Mouse (Mus musculus) spleen, adult 18-20 months (tissue): Measurements from ENCODE around the gene Tmem136.
A peak's percentile ranks its signal among the peaks of the same experiment; 100 is the strongest.

Experiments used
- DNase-seq, 2 experiments: peaks; one replicate each; pipeline ENCODE4 v3.0.0; 2022; ENCODE audit warnings: mixed read lengths in 2 of 2

Gene Tmem136

DNA sequence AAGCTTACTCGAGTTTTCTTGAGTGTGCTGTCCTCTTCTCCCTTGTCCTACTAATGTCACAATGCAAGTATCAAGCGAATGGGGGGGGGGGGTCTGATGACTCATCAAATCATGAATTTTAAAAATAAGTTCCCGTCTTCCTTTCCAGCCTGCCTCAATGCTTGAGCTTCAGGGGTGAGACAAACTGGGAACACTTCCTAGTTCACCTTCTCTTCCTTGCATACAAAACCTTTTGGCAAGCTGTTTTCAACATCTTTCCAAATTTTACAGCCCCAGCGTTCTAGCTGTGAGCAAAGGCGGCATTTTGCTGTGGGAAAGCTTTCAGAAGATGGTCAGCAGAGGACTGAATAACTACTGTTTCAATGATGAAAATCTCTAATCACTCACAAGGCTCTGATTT lies 8.8 kb downstream of the Tmem136 start:
- no peak for DNase-seq

DNA sequence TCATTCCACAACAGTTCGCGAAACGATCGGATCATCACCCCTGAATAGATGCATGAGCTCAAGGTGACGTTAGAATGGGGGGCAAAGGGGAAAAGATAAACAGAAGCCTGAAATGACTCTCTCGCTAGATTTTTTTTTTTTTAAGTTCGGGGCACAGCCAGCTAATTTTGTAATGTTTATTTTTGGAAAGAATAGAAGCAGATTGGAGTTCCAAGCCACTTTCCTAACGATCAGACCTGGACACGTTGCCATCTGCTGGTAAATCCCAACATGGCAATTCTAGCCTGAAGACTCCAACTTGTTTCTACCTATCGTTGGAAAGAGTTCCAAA lies 9.2 kb downstream of the Tmem136 start, which contains the start of gene Arhgef12:
TSS of gene Arhgef12 (minus strand) at position 53 of the 331 bp plus-strand sequence.
- no peak for DNase-seq

DNA sequence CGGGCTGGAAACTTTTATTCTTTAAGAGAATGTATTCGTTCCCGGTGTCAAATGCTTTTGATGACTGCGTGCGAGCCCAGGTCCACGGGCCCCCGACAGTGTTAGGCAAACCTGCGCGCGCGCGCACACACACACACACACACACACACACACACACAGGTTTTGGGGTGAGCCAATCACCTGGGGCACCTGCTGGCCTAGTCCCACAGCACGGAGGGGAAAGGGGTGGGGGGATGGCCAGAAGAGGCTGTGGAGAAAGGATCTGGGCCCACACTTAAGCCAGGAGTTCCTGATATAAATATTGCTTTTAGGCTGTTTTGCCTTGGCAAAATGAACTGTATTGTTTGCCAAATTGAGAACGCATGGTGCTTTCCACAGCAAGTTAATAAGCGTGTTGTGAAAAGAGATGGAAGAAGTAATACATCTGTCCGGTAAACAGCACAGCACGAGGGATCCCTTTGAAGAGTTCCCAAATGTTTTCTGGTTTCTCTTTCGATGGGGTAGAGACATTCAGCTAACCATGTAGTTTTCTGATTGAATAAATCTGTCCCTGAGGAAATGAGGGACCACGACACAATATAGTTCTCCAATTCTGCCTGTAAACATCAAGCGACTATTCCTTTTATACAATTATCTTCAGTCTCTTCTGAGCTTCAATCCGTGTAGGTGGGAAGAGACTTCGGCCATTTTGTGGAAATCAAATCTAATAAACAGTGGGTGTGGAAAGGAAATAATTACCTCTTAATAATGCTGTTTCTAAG lies 9.8 kb downstream of the Tmem136 start:
- peak; percentile 8 to 44 for DNase-seq

DNA sequence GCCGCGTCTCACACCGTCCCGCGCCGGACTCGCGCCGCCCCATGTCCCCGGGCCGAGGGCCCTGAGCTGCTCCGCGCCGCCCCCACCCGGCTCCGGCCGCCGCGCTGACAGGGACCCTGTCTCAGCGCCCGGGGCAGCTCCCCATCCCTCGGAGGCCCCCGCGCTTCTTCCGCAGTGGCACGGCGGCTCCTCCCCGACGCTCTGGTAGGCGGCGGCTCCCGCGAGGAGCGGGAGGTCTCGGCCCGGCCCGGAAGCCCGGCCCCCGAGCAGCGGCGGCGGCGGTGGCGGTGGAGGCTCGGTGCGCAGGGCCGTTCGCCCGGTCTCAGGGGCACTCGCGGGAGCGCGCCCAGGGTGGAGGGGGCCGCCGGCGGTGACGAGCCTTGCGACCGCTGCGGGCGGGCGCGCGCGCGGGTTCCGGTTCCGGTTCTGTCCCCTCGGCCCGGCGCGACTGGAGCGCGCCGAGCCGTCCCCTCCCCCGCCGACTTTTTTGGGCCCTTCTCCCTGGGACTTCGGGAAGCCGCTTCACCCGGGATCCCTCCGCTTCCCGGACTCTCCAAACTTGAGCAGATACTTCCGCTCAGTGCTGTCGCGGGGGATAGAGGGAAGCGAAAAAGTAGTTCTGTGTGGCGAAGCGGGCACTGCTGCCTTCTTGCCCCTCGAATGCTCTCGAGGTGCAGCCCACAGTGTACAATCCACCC lies 10.6 kb downstream of the Tmem136 start:
- peak; percentile 70 to 80 for DNase-seq

DNA sequence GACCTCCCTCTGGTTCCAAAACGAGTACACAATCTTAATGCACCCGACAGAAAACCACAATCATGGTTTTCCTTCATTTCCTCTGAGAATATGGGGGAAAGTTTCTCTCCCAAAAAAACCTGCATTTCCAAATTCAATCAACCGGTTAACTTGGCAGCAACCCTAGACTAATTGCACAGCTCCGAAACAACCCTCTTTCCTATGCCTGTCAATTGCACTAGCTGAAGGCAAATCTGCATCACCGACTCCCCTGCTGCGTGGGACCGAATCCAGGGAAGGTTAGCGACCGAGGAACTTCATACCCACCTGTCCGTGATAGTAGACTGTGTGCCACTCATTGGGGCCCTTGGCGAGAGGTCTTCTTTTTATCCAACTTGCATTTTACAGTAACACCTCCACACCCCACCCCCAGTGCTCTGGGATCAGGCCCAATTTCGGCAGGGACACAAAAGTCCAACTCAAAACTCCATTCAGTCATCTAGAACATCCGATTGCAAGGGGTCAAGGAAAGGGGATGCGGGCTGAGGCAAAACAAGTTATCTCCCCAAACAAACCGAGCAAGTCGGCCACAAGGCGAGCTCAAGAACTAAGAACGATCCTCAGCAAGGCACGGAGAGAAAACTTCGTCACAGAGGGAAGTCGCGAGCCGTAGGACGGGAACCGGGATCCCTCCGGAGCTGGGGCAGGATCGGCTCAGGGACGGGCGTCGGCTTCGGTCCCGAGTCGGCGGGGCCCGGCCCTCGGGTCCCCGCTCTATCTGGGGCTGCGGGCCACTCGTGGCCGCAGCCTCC lies 11.3 kb downstream of the Tmem136 start:
- peak in 1 of 2 experiments; percentile 9 for DNase-seq

DNA sequence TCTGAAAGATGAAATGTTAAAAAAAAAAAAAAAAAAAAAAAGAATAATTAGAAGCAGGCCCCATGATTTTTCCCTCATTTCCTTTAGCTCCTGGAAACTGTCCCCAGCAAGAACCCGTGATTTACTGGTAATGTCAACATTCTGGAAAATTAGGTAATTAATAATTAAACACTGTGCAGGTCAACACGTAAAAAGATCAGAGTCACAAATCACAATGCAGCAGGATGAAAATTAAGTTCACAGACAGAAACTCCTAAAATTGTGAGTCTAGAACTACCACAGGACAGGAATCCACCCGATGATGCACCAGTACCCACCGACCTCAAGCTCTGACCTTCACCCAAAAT lies 11.9 kb downstream of the Tmem136 start:
- DNase-seq, result no peak

DNA sequence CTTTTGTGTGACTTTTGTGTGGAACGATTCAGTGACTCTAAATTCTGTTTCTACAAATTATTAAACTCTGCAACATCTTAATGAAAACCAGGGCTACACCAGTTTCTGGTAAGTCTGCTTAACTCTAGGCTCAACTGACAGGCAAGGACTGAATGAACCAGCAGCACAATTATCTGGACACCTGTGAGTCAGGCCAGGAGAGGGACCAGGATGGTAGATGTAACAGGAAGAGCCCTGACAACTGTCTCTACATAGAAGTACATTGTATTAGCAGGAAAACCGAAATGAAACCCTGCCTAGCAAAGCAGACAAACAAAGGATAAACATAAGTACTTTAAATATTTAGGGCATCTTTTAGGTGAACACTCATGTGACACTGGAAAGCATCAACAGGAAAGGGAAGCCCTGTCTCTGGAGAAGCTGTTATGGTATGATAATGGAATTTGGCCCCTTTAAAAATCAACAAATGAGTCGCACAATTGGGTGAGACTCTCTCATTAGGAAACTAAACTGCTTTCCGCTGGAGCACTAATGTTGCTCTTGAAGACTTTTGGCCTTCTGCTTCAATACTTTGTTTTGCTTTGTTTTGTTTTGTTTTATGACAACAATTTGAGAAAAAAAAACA lies 12.6 kb downstream of the Tmem136 start:
- no peak for DNase-seq

DNA sequence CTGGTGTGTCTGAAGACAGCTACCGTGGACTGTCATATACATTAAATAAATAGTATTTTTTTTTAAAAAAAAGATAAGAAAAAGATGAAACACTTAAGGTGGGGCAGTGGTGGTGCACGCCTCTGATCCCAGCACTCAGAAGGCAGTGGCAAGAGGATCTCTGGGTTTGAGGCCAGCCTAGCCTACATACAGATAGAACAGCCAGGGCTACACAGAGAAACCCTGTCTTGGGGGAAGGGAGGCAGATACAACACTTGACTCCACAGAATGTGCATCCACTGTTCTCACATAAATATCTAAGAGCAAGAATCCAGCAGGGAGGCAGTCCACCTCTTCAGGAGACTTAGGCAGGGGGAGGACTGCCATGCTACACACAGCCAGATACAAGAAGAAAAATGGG lies 13.4 kb downstream of the Tmem136 start:
- no peak for DNase-seq

DNA sequence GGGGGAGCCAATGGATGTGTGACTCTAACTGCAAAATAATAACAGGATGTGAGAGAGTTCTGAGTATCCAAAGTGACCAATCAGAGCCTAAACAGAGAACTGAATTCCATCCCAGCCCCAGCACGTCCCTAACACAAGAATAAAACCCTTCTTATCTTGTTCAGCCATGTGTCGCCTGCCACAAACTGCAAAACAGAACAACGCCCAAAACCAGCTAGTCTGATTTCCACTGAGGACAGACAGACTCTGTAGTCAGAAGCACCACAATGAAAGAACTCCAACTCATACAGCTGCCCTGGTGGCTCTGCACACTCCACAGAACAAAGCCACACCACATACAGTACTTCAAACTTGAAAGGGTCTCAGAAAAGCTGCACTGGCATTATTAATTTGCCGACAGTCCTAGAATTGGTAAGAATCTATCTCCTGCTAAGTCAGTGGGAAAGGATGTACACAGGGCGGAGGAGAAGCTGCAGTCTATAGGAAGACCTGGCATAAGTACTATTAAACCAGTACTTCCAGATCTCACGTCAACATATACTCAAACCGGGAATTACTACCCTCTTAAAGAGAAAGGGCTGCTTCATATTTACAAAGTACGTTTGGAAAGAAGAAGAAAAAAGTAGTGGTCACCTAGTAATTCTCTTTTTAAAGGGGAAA lies 14.3 kb downstream of the Tmem136 start:
- DNase-seq, result no peak

DNA sequence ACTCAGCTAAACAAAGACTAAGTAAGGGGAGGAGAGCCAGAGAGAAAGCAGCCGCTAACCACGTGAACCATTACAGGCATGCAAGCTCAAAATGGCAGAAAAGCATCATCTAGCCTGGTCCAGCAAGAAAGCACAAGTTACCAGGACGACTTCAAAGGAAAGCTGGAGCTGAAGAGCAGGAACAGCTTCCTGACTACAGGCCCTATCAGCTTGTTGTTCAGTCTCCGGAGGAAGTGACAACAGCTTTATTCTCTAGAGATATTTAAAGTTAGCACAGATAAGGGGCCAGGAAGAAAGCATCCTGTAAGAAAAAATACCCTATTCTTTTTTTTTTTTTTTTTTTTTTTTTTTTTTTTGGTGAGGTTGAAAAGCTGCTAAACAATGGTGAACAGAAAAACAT lies 17.4 kb downstream of the Tmem136 start:
- DNase-seq, result no peak

DNA sequence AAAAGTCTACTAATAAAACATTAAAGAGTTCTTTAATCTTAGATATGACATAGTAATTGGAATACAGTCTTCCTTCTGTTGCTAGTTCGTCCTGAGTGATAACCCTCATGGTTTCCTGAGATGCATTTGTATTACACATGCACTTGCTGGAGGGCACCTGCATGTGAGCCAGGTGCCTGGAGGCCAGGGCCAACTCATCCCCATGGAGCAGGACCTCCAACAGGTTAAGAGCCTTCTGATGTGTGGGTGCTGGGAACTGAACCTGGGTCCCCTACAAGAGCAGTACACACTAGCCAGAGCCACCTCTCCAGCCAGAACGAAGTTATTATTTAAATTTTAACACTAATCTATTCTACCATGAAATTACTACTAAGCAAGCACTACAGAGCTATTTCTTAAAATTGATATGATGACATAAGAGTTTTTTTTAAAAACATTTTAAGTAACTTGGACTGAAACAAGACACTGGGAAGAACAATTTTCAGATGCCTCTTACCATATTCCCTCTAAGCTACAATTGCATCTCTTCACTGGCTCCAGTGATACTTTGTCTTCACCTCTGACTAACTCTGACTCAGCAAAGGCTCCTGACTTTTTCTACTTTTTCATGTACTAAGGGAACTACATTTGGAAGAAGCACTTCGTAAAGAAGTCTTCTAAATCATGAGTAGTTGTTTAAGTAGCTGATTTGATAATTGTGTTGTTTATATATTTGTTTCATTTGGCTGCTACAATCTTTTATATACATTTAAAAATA lies 18.4 kb downstream of the Tmem136 start:
- no peak for DNase-seq

DNA sequence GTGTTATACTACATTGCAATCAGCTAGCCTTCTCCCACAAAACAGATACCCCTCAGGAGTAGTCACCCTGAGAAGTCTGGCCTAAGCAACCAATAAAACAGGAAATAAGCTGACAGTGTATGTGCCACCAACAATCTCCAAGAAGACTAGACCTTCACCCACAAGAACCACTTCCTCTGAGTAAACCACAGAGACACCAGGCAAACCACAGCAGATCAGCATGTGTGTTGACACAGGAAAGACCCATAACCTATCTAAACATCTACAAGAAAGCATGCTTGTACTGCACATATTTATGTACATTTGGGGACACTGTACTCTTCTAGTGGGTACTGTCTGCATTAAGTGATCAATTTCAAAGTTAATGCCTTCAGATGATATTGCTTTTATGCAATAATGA lies 20.0 kb downstream of the Tmem136 start:
- peak; percentile 33 to 41 for DNase-seq

DNA sequence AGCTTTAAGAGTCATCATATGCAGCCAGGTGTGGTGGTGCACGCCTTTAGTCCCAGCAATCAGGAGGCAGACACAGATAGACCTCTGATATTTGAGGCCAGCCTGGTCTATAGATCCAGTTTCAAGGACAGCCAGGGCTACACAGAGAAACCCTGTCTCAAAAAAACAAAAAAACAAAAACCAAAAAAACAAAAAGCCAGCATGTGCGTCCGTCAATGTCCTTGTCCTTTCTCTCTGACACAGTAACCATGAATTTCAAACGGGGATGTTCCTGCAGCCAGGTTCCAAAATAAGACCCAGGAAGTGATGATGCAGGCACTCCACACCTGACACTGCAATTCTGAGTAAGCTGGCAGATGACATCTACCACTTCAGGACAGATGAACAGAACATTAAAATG lies 21.5 kb downstream of the Tmem136 start:
- DNase-seq, result no peak

DNA sequence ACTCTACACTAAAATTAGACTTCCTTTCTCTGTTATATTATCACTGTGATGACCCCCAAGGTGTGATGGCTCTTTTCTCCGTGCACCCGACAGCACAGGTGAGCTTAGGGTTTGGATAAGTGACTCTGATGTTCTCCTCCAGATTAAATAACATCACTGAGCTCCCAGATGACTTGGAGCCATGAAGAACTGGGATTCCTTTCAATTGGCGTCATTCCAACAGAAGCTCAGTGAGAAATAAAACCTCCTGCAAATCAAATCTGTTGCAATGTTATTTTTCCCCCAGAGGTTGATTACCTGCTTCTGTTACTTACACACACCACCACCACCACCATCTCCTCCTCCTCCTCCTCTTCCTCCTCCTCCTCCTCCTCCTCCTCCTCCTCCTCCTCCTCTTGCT lies 22.6 kb downstream of the Tmem136 start:
- no peak for DNase-seq

DNA sequence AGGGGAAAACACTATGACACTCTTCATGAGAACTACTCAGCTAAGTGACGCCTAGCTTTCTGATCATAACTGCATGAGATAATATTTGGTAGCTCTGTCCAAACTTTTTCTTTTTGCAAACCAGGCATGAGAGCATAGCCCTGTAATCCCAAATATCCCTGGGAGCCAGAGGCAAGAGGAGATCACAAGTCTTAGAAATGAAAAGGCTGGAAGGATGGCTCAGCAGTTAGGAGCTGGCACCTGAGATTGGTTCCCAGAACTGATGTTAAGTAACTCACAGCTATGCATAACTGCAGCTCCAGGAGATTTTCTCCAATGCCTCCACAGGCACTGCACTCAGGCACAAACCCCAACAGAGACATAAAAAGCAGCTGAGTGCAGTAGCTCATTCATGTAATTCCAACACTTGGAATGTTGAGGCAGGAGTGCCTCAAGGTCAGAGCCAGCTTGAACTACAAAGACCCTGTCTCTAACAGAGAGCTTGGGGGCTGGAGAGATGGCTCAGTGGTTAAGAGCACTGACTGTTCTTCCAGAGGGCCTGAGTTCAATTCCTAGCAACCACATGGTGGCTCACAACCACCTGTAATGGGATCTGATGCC lies 30.6 kb downstream of the Tmem136 start:
- DNase-seq, result no peak

DNA sequence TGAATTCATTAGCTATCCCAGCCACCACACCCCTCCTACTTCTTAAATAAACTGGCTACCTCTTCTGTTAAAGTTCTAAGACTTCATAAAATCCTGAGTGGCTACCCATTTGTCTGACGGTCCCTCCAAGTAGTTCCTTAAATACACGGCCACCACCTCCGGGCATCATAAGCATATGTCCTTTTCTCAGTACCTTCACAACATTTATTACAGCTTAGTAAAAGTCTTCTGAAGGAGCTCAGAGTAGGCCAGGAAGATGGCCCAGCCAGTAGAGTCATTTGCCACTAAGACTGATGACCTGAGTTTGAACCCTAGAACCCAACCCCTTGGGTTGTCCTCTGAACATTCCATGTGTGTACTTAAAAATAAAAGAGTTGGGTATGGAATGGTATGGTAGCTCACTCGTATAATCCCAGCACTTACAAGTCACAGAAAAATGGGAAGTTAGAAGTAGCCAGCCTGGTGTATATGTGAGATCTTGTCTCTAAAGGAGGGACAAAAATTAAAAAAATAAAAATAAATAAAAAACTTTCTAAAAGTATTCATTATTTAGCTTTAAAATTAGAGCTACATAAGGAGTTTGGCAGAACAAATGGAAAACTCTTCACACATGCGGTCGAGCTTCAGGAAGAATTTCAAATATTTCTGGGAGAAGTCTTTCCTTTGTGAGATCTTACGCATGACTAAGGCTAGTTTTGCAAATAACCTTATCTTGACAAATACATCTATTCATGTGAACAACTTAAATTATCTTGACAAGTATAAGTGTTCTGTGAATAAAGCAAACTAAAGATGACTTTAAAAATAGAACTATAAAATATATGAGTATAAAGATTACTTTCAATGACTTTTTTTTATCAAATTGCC lies 31.6 kb downstream of the Tmem136 start:
- no peak for DNase-seq

DNA sequence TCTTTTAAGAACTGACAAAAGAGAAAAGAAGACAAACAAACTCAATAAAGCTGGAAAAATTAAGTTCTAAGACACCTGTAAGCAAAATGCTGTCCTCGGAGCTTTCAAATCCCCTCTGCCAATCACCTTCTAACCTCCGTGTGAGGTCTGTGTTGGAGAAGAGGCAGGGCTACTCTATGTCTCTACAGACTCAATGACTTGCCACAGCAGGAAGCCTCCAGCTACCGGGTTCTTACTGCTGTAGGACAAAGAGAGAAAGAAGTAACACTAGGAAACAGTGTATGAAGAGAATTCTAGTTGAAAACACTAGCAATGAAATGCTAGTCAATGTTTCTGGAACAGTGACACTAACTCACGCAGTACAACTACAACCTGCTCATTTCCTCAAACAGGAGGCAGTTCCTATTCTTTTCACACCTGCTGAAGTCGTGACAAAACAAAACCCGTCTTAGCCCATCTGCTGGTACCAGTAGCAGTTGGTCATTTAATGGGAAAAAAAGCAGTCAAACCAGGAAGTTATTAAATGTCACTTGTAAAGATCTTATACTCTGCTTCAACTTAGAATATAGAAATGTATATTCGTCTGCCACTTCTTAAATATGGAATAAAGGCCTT lies 32.8 kb downstream of the Tmem136 start:
- DNase-seq, result no peak

DNA sequence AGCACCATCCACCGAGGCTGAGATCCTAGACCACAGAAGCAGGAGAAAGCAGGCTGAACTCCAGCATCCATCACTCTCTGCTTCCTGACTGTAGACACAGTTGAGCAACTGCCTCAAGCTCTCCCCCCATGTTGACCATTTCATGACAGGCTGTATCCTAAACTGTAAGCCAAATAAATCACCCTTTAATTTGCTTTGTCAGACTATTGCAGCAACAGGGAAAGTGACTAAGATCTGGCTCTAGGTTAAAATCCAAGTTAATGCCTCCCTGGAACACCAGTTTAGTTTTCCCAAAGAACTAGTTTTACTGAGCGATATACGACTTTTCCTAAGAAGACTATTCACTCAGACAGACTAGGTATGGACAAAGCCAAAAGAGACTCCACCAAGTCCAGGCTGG lies 37.7 kb downstream of the Tmem136 start:
- no peak for DNase-seq

DNA sequence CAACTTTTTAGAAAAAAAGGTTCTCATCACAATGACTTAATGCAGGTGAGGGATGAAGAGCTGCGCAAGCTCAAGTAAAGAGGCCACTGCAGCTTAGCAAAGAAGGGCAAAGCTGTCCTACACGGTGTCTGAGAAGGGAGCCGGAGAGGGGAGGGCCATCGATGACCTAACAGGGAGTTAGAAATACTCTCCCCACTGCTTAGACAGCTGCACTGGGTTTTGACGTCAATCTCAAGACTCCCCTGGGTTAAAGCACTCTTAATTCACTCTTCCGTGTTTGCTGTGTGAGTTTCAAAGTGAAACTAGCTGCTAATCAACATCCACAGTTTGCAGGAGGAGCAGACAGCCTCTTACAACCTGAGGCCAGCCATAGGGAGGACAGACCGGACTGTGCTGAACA lies 40.2 kb downstream of the Tmem136 start:
- no peak for DNase-seq

DNA sequence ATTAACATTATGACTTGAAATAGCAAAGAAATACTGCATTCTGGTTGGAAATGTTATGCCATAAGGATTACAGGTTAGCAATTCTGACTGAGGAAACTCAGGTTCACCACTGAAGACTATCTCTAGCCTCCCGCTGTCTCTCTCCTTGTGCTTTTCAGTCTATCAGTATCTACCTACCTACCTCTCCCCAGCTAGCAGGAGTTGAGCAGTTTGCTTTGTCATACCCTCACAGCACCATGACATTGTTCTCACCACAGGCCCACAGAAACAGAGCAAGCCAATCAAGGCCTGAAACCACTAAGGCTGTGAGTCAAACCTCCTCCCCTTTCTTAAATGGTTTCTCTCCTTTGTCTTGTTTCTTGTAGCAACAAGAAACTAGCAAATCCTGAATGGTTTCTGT lies 41.8 kb downstream of the Tmem136 start:
- DNase-seq, result no peak
